Mouse (Mus musculus) lung, embryonic 14.5 days (tissue): ENCODE measurements around the gene Prps1. TPM values are rescaled to one million over a fixed set of nuclear protein-coding genes. Genes with fewer than 3 reads are reported as not detected.
A peak's percentile ranks its signal among the peaks of the same experiment; 100 is the strongest.

Source experiments
- ATAC-seq: fragments of 200-750 bp; cut with Nextera tagmentation; 2 replicates; pipeline ENCODE4 v1.8.0; 2017; ENCODE audit warnings: mild to moderate bottlenecking, moderate TSS enrichment, moderate library complexity; ENCODE audit not compliant: insufficient read depth
- DNase-seq: peaks from one replicate; pipeline ENCODE4 v3.0.0-alpha.2; 2015
- H3K27ac ChIP-seq: fragments of 300-500 bp; sonication (generic); 2 replicates; pipeline ENCODE4 v1.5.1; 2014; ENCODE audit warnings: low read depth, mild to moderate bottlenecking, moderate library complexity
- H3K27me3 ChIP-seq: fragments of 300-500 bp; sonication (generic); 2 replicates; pipeline ENCODE4 v1.6.1; 2014; ENCODE audit warnings: low read length, control low read depth; ENCODE audit not compliant: insufficient read depth
- H3K36me3 ChIP-seq: fragments of 300-500 bp; sonication (generic); 2 replicates; pipeline ENCODE4 v1.6.1; 2014; ENCODE audit warnings: control low read depth; ENCODE audit not compliant: insufficient read depth
- H3K4me1 ChIP-seq: fragments of 300-500 bp; sonication (generic); 2 replicates; pipeline ENCODE4 v1.6.1; 2014; ENCODE audit warnings: antibody characterized with exemption, control low read depth; ENCODE audit not compliant: insufficient read depth
- H3K4me2 ChIP-seq: fragments of 300-500 bp; sonication (generic); 2 replicates; pipeline ENCODE4 v1.6.1; 2014; ENCODE audit warnings: mild to moderate bottlenecking
- H3K4me3 ChIP-seq: fragments of 300-500 bp; sonication (generic); 2 replicates; pipeline ENCODE4 v1.5.1; 2014; ENCODE audit warnings: low read depth, low read length
- H3K9ac ChIP-seq: fragments of 300-500 bp; sonication (generic); 2 replicates; pipeline ENCODE4 v1.6.1; 2014
- H3K9me3 ChIP-seq: fragments of 300-500 bp; sonication (generic); 2 replicates; pipeline ENCODE4 v1.6.1; 2016; ENCODE audit warnings: low read depth, low read length, control low read depth
- CTCF ChIP-seq: IDR thresholded peaks from 2 replicates; pipeline ENCODE4 v1.5.1; 2016; ENCODE audit warnings: antibody characterized with exemption, low read depth
- WGBS: fragments of 180-500 bp; shearing (Covaris S2); extraction: QIAGEN DNeasy Blood & Tissue Kit; methylation state at CpG from one replicate; pipeline ENCODE4 v1.1.7; 2014; 5-methylcytosine and 5-hydroxymethylcytosine counted together
- polyA plus RNA-seq: library from polyadenylated mRNA; unstranded; fragments of >200 nt; fragmentation: Nextera tagmentation; extraction: Ambion mirVana; gene quantifications from 2 replicates; pipeline ENCODE4 v1.2.1, GENCODE M21; 2014

Prps1 gene
- polyA plus RNA-seq = 48.7 and 49.6 TPM in 2 replicates

DNA sequence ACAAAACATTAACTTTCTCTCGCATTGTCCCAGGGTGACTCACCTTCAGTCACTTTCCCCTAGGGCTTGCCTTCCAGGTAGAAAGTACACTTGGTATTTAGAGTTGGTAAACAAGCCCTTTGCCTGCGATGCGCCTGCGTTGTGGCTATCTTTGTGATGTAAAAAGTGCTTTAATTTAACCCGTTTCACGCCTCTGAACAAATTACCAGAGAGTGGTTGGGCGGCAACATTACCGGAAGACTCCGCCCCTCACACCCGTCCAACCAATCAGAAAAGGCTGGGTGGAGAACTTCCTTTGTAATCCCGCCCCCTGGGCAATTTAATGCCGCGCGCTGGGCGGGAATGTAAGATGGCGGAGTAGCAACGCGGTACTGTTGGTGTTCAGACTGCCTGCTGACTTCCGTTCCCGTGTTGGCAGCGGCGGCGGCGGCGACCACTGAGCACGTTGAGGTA is at the start of gene Prps1:
TSS of gene Prps1 (plus strand) at position 335 of the 453 bp plus-strand sequence.
- Histone ChIP-seq H3K27ac (no peak within 1 kb of the TSS), H3K4me2 (peak within 1 kb of the TSS; percentile 63), H3K4me3 (peak within 1 kb of the TSS; percentile 52), H3K36me3 (no peaks in the 10 kb centered on the region), H3K9ac (peak within 1 kb of the TSS; percentile 52), H3K27me3 (no peaks in the 10 kb centered on the region), H3K4me1 (no peaks in the 10 kb centered on the region), H3K9me3 (no peaks in the 10 kb centered on the region)
- TF ChIP-seq CTCF = no peak
- ATAC-seq (peak; percentile 97), DNase-seq (peak; percentile 95)
- WGBS = 13% methylated on average over 26 of the region's 26 CpGs

DNA sequence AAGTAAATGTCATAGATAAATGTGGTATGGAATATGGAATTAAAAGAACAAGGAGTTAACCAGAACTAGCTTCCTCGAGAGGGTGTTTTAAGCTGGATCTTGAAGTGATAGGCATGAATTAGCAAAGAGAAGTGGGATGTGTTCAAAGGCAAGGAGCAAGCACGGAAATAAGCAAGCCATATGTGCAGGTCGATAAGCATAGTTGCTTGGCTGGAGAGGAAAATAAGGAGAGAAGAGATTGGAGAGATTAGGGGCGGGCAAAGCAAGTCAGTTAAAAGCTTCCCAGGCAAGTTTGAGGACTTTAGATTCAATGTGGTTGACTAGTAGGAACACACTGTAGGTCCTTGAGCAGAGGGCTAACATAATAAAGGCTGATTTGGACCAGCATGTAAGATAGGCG is 48.8 kb upstream of the Prps1 start:
- Histone ChIP-seq H3K9ac (no peak overlapping the region), H3K36me3 (no peaks in the 10 kb centered on the region), H3K4me3 (no peak overlapping the region), H3K9me3 (no peaks in the 10 kb centered on the region), H3K4me1 (no peaks in the 10 kb centered on the region), H3K4me2 (no peak overlapping the region), H3K27me3 (no peaks in the 10 kb centered on the region), H3K27ac (no peak overlapping the region)
- 78% methylated on average over 5 of the region's 5 CpGs for WGBS
- no peak for DNase-seq
- ATAC-seq = no peak
- no peak for TF ChIP-seq CTCF

GRCm38 (mm10) chrX:140418467-140418866 is 37.9 kb upstream of the Prps1 start:
- Histone ChIP-seq H3K4me3 (no peak overlapping the region), H3K9ac (no peak overlapping the region), H3K4me2 (no peak overlapping the region), H3K9me3 (no peaks in the 10 kb centered on the region), H3K4me1 (no peaks in the 10 kb centered on the region), H3K27me3 (no peaks in the 10 kb centered on the region), H3K27ac (no peak overlapping the region), H3K36me3 (no peaks in the 10 kb centered on the region)
- no peak for DNase-seq
- 72% methylated on average over 4 of the region's 4 CpGs for WGBS
- no peak for TF ChIP-seq CTCF
- ATAC-seq = no peak

DNA sequence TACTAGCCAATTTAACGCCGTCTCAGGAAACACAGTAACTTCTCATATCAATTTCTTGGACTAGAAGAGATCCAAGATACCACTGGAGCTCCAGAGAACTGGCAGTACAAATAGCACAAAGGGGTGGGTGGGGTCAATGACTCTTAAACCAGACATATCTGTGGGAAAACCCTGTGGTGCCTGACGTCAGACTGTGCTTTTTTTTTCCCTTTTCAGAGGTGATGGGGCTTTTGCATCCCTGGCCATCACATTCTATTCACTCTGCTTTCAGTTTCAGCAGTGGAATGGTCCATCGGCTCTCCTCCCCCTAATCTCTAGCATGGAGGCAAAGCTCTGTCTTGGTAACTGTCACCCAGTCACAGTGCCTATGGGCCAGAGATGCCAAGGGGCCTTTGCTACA is 29.3 kb upstream of the Prps1 start:
- TF ChIP-seq CTCF = no peak
- no peaks in the 10 kb centered on the region for H3K36me3 ChIP-seq
- H3K27ac ChIP-seq = no peak overlapping the region
- WGBS = 66% methylated on average over 4 of the region's 4 CpGs
- H3K4me3 ChIP-seq = no peak overlapping the region
- H3K4me2 ChIP-seq = no peak overlapping the region
- DNase-seq (no peak), ATAC-seq (no peak)
- H3K9ac ChIP-seq = no peak overlapping the region
- H3K9me3 ChIP-seq = no peaks in the 10 kb centered on the region
- H3K4me1 ChIP-seq = no peaks in the 10 kb centered on the region
- H3K27me3 ChIP-seq = no peaks in the 10 kb centered on the region

GRCm38 (mm10) chrX:140428252-140428651 is 28.2 kb upstream of the Prps1 start:
- 71% methylated on average over 8 of the region's 8 CpGs for WGBS
- no peak for ATAC-seq
- Histone ChIP-seq H3K27ac (no peak overlapping the region), H3K4me1 (no peaks in the 10 kb centered on the region), H3K4me2 (no peak overlapping the region), H3K4me3 (no peak overlapping the region), H3K36me3 (no peaks in the 10 kb centered on the region), H3K27me3 (no peaks in the 10 kb centered on the region), H3K9me3 (no peaks in the 10 kb centered on the region), H3K9ac (no peak overlapping the region)
- peak; percentile 25; the same call in 1 of the 2 replicates for TF ChIP-seq CTCF
- no peak for DNase-seq

GRCm38 (mm10) chrX:140429985-140430384 is 26.4 kb upstream of the Prps1 start:
- ATAC-seq (no peak), DNase-seq (no peak)
- Histone ChIP-seq H3K4me1 (no peaks in the 10 kb centered on the region), H3K4me3 (no peak overlapping the region), H3K9me3 (no peaks in the 10 kb centered on the region), H3K27me3 (no peaks in the 10 kb centered on the region), H3K4me2 (no peak overlapping the region), H3K36me3 (no peaks in the 10 kb centered on the region), H3K9ac (no peak overlapping the region), H3K27ac (no peak overlapping the region)
- TF ChIP-seq CTCF = no peak
- 59% methylated on average over 5 of the region's 5 CpGs for WGBS

GRCm38 (mm10) chrX:140430506-140430905 is 25.9 kb upstream of the Prps1 start:
- ATAC-seq (no peak), DNase-seq (no peak)
- TF ChIP-seq CTCF = no peak
- Histone ChIP-seq H3K27ac (no peak overlapping the region), H3K4me3 (no peak overlapping the region), H3K4me1 (no peaks in the 10 kb centered on the region), H3K36me3 (no peaks in the 10 kb centered on the region), H3K9me3 (no peaks in the 10 kb centered on the region), H3K9ac (no peak overlapping the region), H3K27me3 (no peaks in the 10 kb centered on the region), H3K4me2 (no peak overlapping the region)
- 83% methylated on average over 12 of the region's 12 CpGs for WGBS

- ATAC-seq = no peak
- DNase-seq = no peak
- Histone ChIP-seq H3K4me2 (no peak overlapping the region), H3K4me1 (no peaks in the 10 kb centered on the region), H3K27me3 (no peaks in the 10 kb centered on the region), H3K9me3 (no peaks in the 10 kb centered on the region), H3K27ac (no peak overlapping the region), H3K36me3 (no peaks in the 10 kb centered on the region), H3K4me3 (no peak overlapping the region), H3K9ac (no peak overlapping the region)
- WGBS = 78% methylated on average over 15 of the region's 15 CpGs
- TF ChIP-seq CTCF = no peak
Observed at GRCm38 (mm10) chrX:140431981-140432380, 24.4 kb upstream of the Prps1 start.
